Mouse (Mus musculus) adrenal gland, postnatal 4 days (tissue): ENCODE results near the gene Bmp2k. TPM values are rescaled to one million over a fixed set of nuclear protein-coding genes. Genes with fewer than 3 reads are reported as not detected.

Experiments used
- DNase-seq, 2 experiments: peaks; one replicate each; pipeline ENCODE4 v3.0.0; 2021 to 2022; ENCODE audit warnings: low spot score in 2 of 2, mixed read lengths in 2 of 2
- total RNA-seq, 2 experiments: library from RNA; stranded (reverse); gene quantifications; 2 replicates each; pipeline ENCODE4 v1.2.3; 2021

Gene Bmp2k
- total RNA-seq, 2 experiments from 2014 or later = 25.3 to 26.8 TPM

- no peak for DNase-seq
Observed at GRCm38 (mm10) chr5:97048905-97049304, 51.4 kb downstream of the Bmp2k start.

- DNase-seq = no peak
Observed at GRCm38 (mm10) chr5:97054166-97054565, 56.7 kb downstream of the Bmp2k start.

GRCm38 (mm10) chr5:97054801-97055200, 57.3 kb downstream of the Bmp2k start:
- DNase-seq = no peak

GRCm38 (mm10) chr5:97055511-97056068, 58.1 kb downstream of the Bmp2k start:
- DNase-seq = no peak

- no peak for DNase-seq
Observed at GRCm38 (mm10) chr5:97056359-97056758, 58.9 kb downstream of the Bmp2k start.

- DNase-seq = no peak
Observed at GRCm38 (mm10) chr5:97056791-97057450, 59.4 kb downstream of the Bmp2k start.

- DNase-seq = no peak
Observed at GRCm38 (mm10) chr5:97060864-97061263, 63.4 kb downstream of the Bmp2k start.

GRCm38 (mm10) chr5:97062041-97062440, 64.6 kb downstream of the Bmp2k start:
- no peak for DNase-seq

- DNase-seq = no peak
Observed at GRCm38 (mm10) chr5:97065746-97066145, 68.3 kb downstream of the Bmp2k start.

GRCm38 (mm10) chr5:97075476-97076151, 78.1 kb downstream of the Bmp2k start:
- no peak for DNase-seq

- DNase-seq = no peak
Observed at GRCm38 (mm10) chr5:97076167-97076566, 78.7 kb downstream of the Bmp2k start.

- no peak for DNase-seq
Observed at GRCm38 (mm10) chr5:97077676-97078075, 80.2 kb downstream of the Bmp2k start.

GRCm38 (mm10) chr5:97078641-97079040, 81.2 kb downstream of the Bmp2k start:
- no peak for DNase-seq

- DNase-seq = no peak
Observed at GRCm38 (mm10) chr5:97081481-97081880, 84.0 kb downstream of the Bmp2k start.

GRCm38 (mm10) chr5:97083701-97084100, 86.2 kb downstream of the Bmp2k start:
- DNase-seq = no peak

GRCm38 (mm10) chr5:97084541-97084940, 87.1 kb downstream of the Bmp2k start:
- no peak for DNase-seq

- DNase-seq = no peak
Observed at GRCm38 (mm10) chr5:97085071-97085470, 87.6 kb downstream of the Bmp2k start.

- DNase-seq = no peak
Observed at GRCm38 (mm10) chr5:97087030-97087630, 89.6 kb downstream of the Bmp2k start.

- DNase-seq = no peak
Observed at GRCm38 (mm10) chr5:97087746-97088145, 90.3 kb downstream of the Bmp2k start.

GRCm38 (mm10) chr5:97088231-97088630, 90.7 kb downstream of the Bmp2k start:
- no peak for DNase-seq

GRCm38 (mm10) chr5:97089426-97089825, 91.9 kb downstream of the Bmp2k start:
- DNase-seq = no peak
